Mouse (Mus musculus) heart, adult 2 months (tissue): ENCODE measurements around the gene Dph5. TPM values are rescaled to one million over a fixed set of nuclear protein-coding genes. Genes with fewer than 3 reads are reported as not detected.

Source experiments
- DNase-seq, 2 experiments: peaks; one replicate each; pipeline ENCODE4 v3.0.0; 2021
- H3K27ac ChIP-seq: fragments of 200-600 bp; 2 replicates; pipeline ENCODE4 v1.8.1; 2022
- H3K27me3 ChIP-seq: fragments of 200-500 bp; 2 replicates; pipeline ENCODE4 v1.6.1; 2012; ENCODE audit warnings: mild to moderate bottlenecking, low read length, inconsistent platforms, mixed read lengths; ENCODE audit not compliant: control insufficient read depth, insufficient read depth
- H3K36me3 ChIP-seq: fragments of 200-500 bp; 2 replicates; pipeline ENCODE4 v1.6.1; 2012; ENCODE audit warnings: low read length, inconsistent platforms; ENCODE audit not compliant: control insufficient read depth, insufficient read depth
- H3K4me1 ChIP-seq: fragments of 200-500 bp; 2 replicates; pipeline ENCODE4 v1.6.1; 2011; ENCODE audit warnings: low read length; ENCODE audit not compliant: control insufficient read depth, insufficient read depth
- H3K4me3 ChIP-seq: fragments of 200-600 bp; 2 replicates; pipeline ENCODE4 v1.8.1; 2022
- H3K79me2 ChIP-seq: fragments of 200-500 bp; replicated peaks from 2 replicates; pipeline ENCODE4 v1.6.1; 2012; ENCODE audit warnings: mild to moderate bottlenecking, inconsistent platforms, low read length, moderate library complexity, mixed read lengths; ENCODE audit not compliant: control insufficient read depth, insufficient read depth
- H3K9ac ChIP-seq: fragments of 200-500 bp; 2 replicates; pipeline ENCODE4 v1.6.1; 2012; ENCODE audit warnings: low read depth, mild to moderate bottlenecking, control low read depth, inconsistent platforms, low read length, mixed read lengths
- CTCF ChIP-seq: fragments of 200-600 bp; IDR thresholded peaks from 2 replicates; pipeline ENCODE4 v1.8.1; 2022; ENCODE audit warnings: antibody characterized with exemption, mild to moderate bottlenecking, moderate library complexity
- EP300 ChIP-seq: fragments of 200-500 bp; IDR thresholded peaks from 2 replicates; pipeline ENCODE4 v1.6.1; 2011; ENCODE audit warnings: low read depth, low read length, control low read depth; ENCODE audit not compliant: insufficient read depth
- POLR2A ChIP-seq: fragments of 200-500 bp; IDR thresholded peaks from 2 replicates; pipeline ENCODE4 v1.6.1; 2011; ENCODE audit warnings: mild to moderate bottlenecking, low read depth, low read length, control low read depth; ENCODE audit not compliant: insufficient read depth
- WGBS: fragments of 180-500 bp; shearing (Covaris S2); methylation state at CpG from one replicate; pipeline ENCODE4 v1.1.7; 2018; 5-methylcytosine and 5-hydroxymethylcytosine counted together
- intact Hi-C: fragments of 180-260 bp; cut with DNase I; formaldehyde crosslinking; loops from one replicate; pipeline ENCODE4 v1.15.1; 2025
- polyA plus RNA-seq: library from polyadenylated mRNA; depleted of rRNA; stranded (reverse); fragments of >200 nt; gene quantifications from 2 replicates; pipeline ENCODE4 v1.2.3, GENCODE M21; 2012
- total RNA-seq, 2 experiments: library from RNA; stranded (reverse); gene quantifications; 2 replicates each; pipeline ENCODE4 v1.2.3; 2021

Gene Dph5
- total and polyA plus RNA-seq, 3 experiments = 3.3 to 8.4 (median 5.8) TPM

DNA sequence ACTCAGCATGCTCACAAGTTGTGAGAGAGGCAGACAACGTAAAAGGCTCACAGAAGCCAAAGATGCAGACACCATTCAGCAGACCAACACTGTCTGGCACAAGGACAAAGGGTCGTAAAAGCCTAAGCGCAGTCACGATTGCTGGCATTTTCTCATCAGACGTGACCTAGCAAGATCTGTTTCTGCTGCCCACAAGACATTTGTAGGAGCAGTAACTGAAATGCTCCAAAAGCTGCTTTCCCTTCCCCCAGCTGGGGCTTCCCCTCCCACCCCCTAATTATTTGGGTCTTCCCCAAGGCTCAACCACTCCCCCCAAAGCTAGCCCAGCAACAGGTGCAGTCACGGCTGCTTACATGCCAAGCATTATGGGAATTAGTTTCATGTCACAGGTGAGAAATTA, 12.1 kb upstream of the Dph5 start:
- no peaks in the 10 kb centered on the region for H3K27me3 ChIP-seq
- no peaks in the 10 kb centered on the region for H3K36me3 ChIP-seq
- no peak overlapping the region for H3K9ac ChIP-seq
- no peak for TF ChIP-seq POLR2A
- no peak for TF ChIP-seq CTCF
- TF ChIP-seq EP300 = no peak
- WGBS = 63% methylated on average over 6 of the region's 6 CpGs
- H3K4me3 ChIP-seq = no peak overlapping the region
- no peaks in the 10 kb centered on the region for H3K79me2 ChIP-seq
- H3K27ac ChIP-seq = no peak overlapping the region
- DNase-seq = no peak
- intact Hi-C loops = no loop called here
- H3K4me1 ChIP-seq = no peaks in the 10 kb centered on the region

DNA sequence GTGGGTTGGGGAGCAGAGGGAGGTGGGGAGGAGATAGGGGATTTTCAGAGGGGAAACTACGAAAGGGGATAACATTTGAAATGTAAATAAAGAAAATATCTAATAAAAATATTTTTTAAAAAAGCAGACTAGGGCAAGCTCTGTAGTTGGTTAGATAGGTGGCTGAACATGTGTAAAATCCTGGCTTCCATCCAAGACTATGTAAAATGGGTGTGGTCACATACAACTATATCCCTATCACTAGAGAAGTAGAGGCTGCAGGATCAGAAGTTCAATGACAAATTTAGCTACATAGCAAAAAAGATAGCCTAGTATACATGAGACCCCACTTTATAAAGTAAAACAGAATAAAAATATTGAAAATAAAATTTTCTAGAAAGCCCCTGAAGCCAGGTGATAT, 10.5 kb upstream of the Dph5 start:
- H3K27me3 ChIP-seq = no peaks in the 10 kb centered on the region
- intact Hi-C loops = no loop called here
- no peak overlapping the region for H3K27ac ChIP-seq
- no peaks in the 10 kb centered on the region for H3K36me3 ChIP-seq
- DNase-seq = no peak
- no peaks in the 10 kb centered on the region for H3K4me1 ChIP-seq
- no peak overlapping the region for H3K9ac ChIP-seq
- no peak overlapping the region for H3K4me3 ChIP-seq
- H3K79me2 ChIP-seq = no peaks in the 10 kb centered on the region
- TF ChIP-seq POLR2A (no peak), CTCF (no peak), EP300 (no peak)
- 98% methylated on average over 1 of the region's 1 CpGs for WGBS

GRCm38 (mm10) chr3:115884086-115884485, 3.6 kb upstream of the Dph5 start:
- Histone ChIP-seq H3K79me2 (no peaks in the 10 kb centered on the region), H3K27me3 (no peaks in the 10 kb centered on the region), H3K36me3 (no peaks in the 10 kb centered on the region; the same call in 1 of the 2 replicates), H3K4me3 (no peak overlapping the region), H3K9ac (no peak overlapping the region), H3K27ac (no peak overlapping the region), H3K4me1 (peaks cover 3% of the 10 kb centered on the region)
- WGBS = 61% methylated on average over 1 of the region's 1 CpGs
- no peak for DNase-seq
- intact Hi-C loops = no loop called here
- TF ChIP-seq POLR2A (no peak), CTCF (no peak), EP300 (no peak)

DNA sequence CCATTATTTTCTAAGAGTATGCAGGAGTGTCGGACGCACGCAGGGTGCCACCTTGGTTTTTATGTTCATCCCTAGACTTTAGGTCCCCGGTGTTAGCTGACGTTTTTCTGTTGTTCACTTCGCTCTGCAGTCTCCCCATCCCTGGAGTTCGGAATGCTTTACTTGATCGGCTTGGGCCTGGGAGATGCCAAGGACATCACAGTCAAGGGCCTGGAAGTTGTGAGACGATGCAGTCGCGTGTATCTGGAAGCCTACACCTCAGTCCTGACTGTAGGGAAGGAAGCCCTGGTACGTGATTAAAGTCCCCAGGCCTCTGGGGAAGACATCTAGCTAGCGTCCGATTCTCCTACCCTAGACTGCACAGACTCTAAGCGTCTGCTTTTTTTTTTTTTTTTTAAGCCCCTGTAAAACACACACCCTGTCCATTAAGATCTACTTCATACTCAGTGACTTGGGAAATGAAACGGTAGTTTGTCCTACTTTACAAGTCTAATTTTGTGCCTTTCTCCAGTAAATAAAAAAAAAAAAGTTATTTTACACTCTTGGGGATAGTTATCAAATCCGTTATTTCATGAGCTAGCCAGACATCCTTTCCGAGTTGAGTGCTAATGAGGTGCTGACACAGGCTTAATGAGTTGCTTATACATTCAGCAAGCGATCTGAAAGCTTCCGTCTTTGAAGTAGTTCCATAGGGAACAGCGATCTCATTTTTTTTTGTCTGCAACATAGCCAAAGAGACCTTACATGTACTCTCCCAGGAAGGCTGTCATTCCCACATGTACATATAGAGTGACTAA, 871 bp downstream of the Dph5 start:
- DNase-seq = no peak
- no peaks in the 10 kb centered on the region for H3K27me3 ChIP-seq
- no peak for TF ChIP-seq EP300
- TF ChIP-seq POLR2A = no peak
- no peak for TF ChIP-seq CTCF
- no peaks in the 10 kb centered on the region; the same call in none of the 2 replicates for H3K36me3 ChIP-seq
- H3K27ac ChIP-seq = peak overlapping the region; percentile 93
- H3K79me2 ChIP-seq = no peaks in the 10 kb centered on the region
- WGBS = 3% methylated on average over 21 of the region's 21 CpGs
- peak overlapping the region; percentile 85 for H3K4me3 ChIP-seq
- intact Hi-C loops = loop anchor here (2.0 to 5.0 kb wide), 5 partner anchors 71 to 226 kb away; partner anchors contain the start of gene S1pr1
- peak overlapping the region; percentile 58 for H3K9ac ChIP-seq
- H3K4me1 ChIP-seq = peaks cover 3% of the 10 kb centered on the region

DNA sequence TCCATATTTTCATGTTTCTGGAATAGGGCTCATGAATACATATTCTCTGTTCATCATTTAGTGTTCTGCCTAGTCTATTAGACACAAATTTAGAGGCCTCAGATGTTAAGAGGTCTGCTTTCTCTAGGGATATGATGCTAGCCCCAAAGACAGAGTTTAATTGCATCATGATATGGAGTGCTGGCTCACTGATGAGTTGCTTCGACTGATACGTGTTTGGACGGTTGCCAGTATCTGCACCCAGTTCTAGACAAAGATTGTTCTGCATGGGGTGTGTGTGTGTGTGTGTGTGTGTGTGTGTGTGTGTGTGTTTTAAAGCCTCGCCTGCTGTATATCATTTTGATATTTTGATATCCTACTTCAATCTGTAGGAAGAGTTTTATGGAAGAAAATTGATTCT, 4.7 kb downstream of the Dph5 start:
- intact Hi-C loops = no loop called here
- Histone ChIP-seq H3K4me1 (peaks cover 1% of the 10 kb centered on the region), H3K4me3 (no peak overlapping the region), H3K9ac (no peak overlapping the region), H3K36me3 (no peaks in the 10 kb centered on the region; the same call in none of the 2 replicates), H3K27me3 (no peaks in the 10 kb centered on the region), H3K79me2 (no peaks in the 10 kb centered on the region), H3K27ac (no peak overlapping the region)
- TF ChIP-seq EP300 (no peak), CTCF (no peak), POLR2A (no peak)
- DNase-seq = no peak
- WGBS = 47% methylated on average over 4 of the region's 4 CpGs

GRCm38 (mm10) chr3:115893166-115893565, 5.5 kb downstream of the Dph5 start:
- no peak overlapping the region for H3K9ac ChIP-seq
- intact Hi-C loops = no loop called here
- H3K79me2 ChIP-seq = no peaks in the 10 kb centered on the region
- H3K4me3 ChIP-seq = no peak overlapping the region
- no peak overlapping the region for H3K27ac ChIP-seq
- peaks cover 1% of the 10 kb centered on the region for H3K4me1 ChIP-seq
- WGBS = 97% methylated on average over 2 of the region's 2 CpGs
- DNase-seq = no peak
- H3K36me3 ChIP-seq = no peaks in the 10 kb centered on the region; the same call in none of the 2 replicates
- H3K27me3 ChIP-seq = no peaks in the 10 kb centered on the region
- no peak for TF ChIP-seq POLR2A
- TF ChIP-seq CTCF = no peak
- TF ChIP-seq EP300 = no peak
